Comparison of ENCODE assay signal across 9 mouse cellular contexts in the genomic region with DNA sequence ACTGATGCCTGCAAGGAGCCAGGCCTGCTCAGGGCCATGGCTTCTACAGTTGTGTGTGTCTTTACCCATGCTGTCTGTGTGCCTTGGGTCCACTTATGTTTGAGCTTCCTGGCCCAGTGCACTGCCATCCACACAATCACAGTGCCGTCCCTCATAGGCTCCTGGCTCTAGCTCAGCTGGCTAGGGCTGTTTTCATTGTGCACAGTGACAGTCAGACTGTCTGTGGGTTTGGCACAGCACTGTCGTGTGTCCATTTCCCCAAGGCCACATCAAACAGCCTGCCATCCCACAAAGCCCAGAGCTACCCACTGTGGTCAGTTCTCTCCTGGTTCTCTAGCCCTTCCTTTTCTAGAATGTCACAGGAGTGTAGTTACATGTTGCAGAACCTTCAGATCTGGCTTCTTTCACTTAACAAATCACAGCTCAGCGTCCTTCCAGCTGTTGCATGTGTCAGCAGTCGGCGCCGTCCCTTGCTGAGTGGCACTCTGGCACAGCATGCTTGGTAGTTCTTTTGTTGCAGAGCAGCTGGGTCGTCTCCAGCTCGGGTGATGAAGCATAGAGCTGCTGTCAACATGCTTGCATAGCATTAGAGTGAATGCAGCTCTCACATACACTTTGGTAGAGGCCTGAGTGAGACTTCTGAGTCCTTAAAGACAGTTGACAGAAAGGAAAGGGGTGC. TPM values are rescaled to one million over a fixed set of nuclear protein-coding genes. Genes with fewer than 3 reads are reported as not detected.
A peak's percentile ranks its signal among the peaks of the same experiment; 100 is the strongest.
DNase-seq lines count a peak whose midpoint lies in the region; ATAC-seq and TF ChIP-seq lines count a peak whose summit lies in the region.
"Had no signal": no experiment of that assay in that cellular context is flagged by ENCODE, and none has a peak within 500 bp of the region (broad histone marks: within the 10 kb centered on the region; RNA-seq: fewer than 3 reads in every experiment).

No protein-coding gene starts in this region.

- TF ChIP-seq CTCF in kidney, postnatal 0 days (IDR thresholded peaks at IDR 0.05; ENCODE audit: low read depth): no peak

- peaks cover 23% of the 10 kb centered on the region for H3K4me1 ChIP-seq in forebrain, embryonic 15.5 days
- H3K4me1 ChIP-seq in forebrain, embryonic 10.5 days: peaks cover 5% of the 10 kb centered on the region; the same call in 1 of the 2 replicates
- no peaks in the 10 kb centered on the region for H3K4me1 ChIP-seq in kidney, postnatal 0 days (replicated peaks; ENCODE audit: insufficient read depth, low read length)

- DNase-seq in forebrain, embryonic 10.5 days (ENCODE audit: extremely low spot score, low spot score): no peak
- peak; percentile 21 for DNase-seq in kidney, postnatal 0 days (ENCODE audit: low spot score)
- no peak for DNase-seq in kidney, adult 8-10 months
- peak; percentile 39 for DNase-seq in right cerebral cortex, postnatal 4 days
- DNase-seq in right cerebral cortex, postnatal 36 days (ENCODE audit: low spot score in 2 of 2): no peak
- peak; percentile 12 for DNase-seq in telencephalon, adult 2 months (ENCODE audit: low read depth, low spot score)
- no peak for DNase-seq in liver

- WGBS in forebrain, embryonic 15.5 days: 41% methylated on average over 8 of the region's 8 CpGs
- 83% methylated on average over 8 of the region's 8 CpGs for WGBS in forebrain, embryonic 10.5 days
- WGBS in kidney, postnatal 0 days: 47% methylated on average over 8 of the region's 8 CpGs

- no peak overlapping the region for H3K4me2 ChIP-seq in forebrain, embryonic 15.5 days (replicated peaks)
- H3K4me2 ChIP-seq in kidney, postnatal 0 days (ENCODE audit: low read length): no peak overlapping the region
- H3K4me2 ChIP-seq: limb, embryonic 13.5 days had no signal

- H3K4me3 ChIP-seq in forebrain, embryonic 15.5 days: no peak overlapping the region
- no peak overlapping the region for H3K4me3 ChIP-seq in forebrain, embryonic 10.5 days
- no peak overlapping the region for H3K4me3 ChIP-seq in kidney, postnatal 0 days (replicated peaks; ENCODE audit: low read depth, low read length)
- H3K4me3 ChIP-seq: limb, embryonic 13.5 days had no signal

- no peaks in the 10 kb centered on the region for H3K9me3 ChIP-seq in forebrain, embryonic 15.5 days
- no peaks in the 10 kb centered on the region for H3K9me3 ChIP-seq in forebrain, embryonic 10.5 days
- no peaks in the 10 kb centered on the region for H3K9me3 ChIP-seq in kidney, postnatal 0 days (replicated peaks; ENCODE audit: low read length)
- H3K9me3 ChIP-seq: limb, embryonic 13.5 days had no signal

- H3K36me3 ChIP-seq in forebrain, embryonic 15.5 days: no peaks in the 10 kb centered on the region
- H3K36me3 ChIP-seq in forebrain, embryonic 10.5 days (replicated peaks): no peaks in the 10 kb centered on the region
- H3K36me3 ChIP-seq in kidney, postnatal 0 days (ENCODE audit: insufficient read depth, low read length): no peaks in the 10 kb centered on the region
- H3K36me3 ChIP-seq: limb, embryonic 13.5 days had no signal

- peak; percentile 66 for ATAC-seq in forebrain, embryonic 15.5 days (replicated peaks)
- no peak for ATAC-seq in kidney, postnatal 0 days (replicated peaks; ENCODE audit: low FRiP score, low read depth)

- H3K27me3 ChIP-seq in forebrain, embryonic 15.5 days: no peaks in the 10 kb centered on the region
- H3K27me3 ChIP-seq in forebrain, embryonic 10.5 days (ENCODE audit: poor library complexity, severe bottlenecking): no peaks in the 10 kb centered on the region
- no peaks in the 10 kb centered on the region for H3K27me3 ChIP-seq in kidney, postnatal 0 days (ENCODE audit: insufficient read depth, low read length)
- H3K27me3 ChIP-seq: limb, embryonic 13.5 days had no signal

- no peak overlapping the region for H3K9ac ChIP-seq in forebrain, embryonic 15.5 days (replicated peaks)
- no peak overlapping the region for H3K9ac ChIP-seq in kidney, postnatal 0 days (ENCODE audit: low read depth, low read length)

- peak overlapping the region; percentile 38 for H3K27ac ChIP-seq in forebrain, embryonic 15.5 days (replicated peaks)
- H3K27ac ChIP-seq in forebrain, embryonic 10.5 days: no peak overlapping the region
- H3K27ac ChIP-seq in kidney, postnatal 0 days: no peak overlapping the region
- H3K27ac ChIP-seq: limb, embryonic 13.5 days had no signal

RNA-seq across cellular contexts. Expression of a gene that starts 44.6 kb away (rescaled TPM):
- 3.4 and 3.5 TPM in 2 replicates for polyA plus RNA-seq in forebrain, embryonic 15.5 days (2015; fragmentation: Nextera tagmentation; extraction: Ambion mirVana)
- 2.3 and 3.1 TPM in 2 replicates for polyA plus RNA-seq in forebrain, embryonic 10.5 days (2016; fragmentation: Nextera tagmentation; extraction: Ambion mirVana)
- polyA plus RNA-seq in kidney, postnatal 0 days (2015; fragmentation: Nextera tagmentation; extraction: Ambion mirVana): 2.2 and 3.0 TPM in 2 replicates

RNA-seq across cellular contexts. Expression of a gene that starts 44.8 kb away (rescaled TPM):
- polyA plus RNA-seq in forebrain, embryonic 15.5 days (2015; fragmentation: Nextera tagmentation; extraction: Ambion mirVana): 16.0 and 16.4 TPM in 2 replicates
- 17.2 and 22.5 TPM in 2 replicates for polyA plus RNA-seq in forebrain, embryonic 10.5 days (2016; fragmentation: Nextera tagmentation; extraction: Ambion mirVana)
- 12.9 and 16.1 TPM in 2 replicates for polyA plus RNA-seq in kidney, postnatal 0 days (2015; fragmentation: Nextera tagmentation; extraction: Ambion mirVana)

RNA-seq across cellular contexts. Expression of a gene that starts 47.2 kb away (rescaled TPM):
- polyA plus RNA-seq in forebrain, embryonic 15.5 days (2015; fragmentation: Nextera tagmentation; extraction: Ambion mirVana): 0.70 and 0.93 TPM in 2 replicates
- 0.95 and 1.1 TPM in 2 replicates for polyA plus RNA-seq in forebrain, embryonic 10.5 days (2016; fragmentation: Nextera tagmentation; extraction: Ambion mirVana)
- 0.23 and 0.32 TPM in 2 replicates for polyA plus RNA-seq in kidney, postnatal 0 days (2015; fragmentation: Nextera tagmentation; extraction: Ambion mirVana)

Comparison
In these comparisons a context has a peak if more than half of its experiments do, and no peak if none do; other contexts are left out.
1. DNase-seq: peak in kidney, postnatal 0 days (single experiment), right cerebral cortex, postnatal 4 days (single experiment) and telencephalon, adult 2 months (single experiment); none in forebrain, embryonic 10.5 days (single experiment), kidney, adult 8-10 months (0 of 2), right cerebral cortex, postnatal 36 days (0 of 2) and liver (single experiment).